Mouse (Mus musculus) testis, adult 2 months (tissue): ENCODE data around the gene Mag. TPM values are rescaled to one million over a fixed set of nuclear protein-coding genes. Genes with fewer than 3 reads are reported as not detected.

Source experiments
- H3K27ac ChIP-seq: fragments of 200-500 bp; 2 replicates; pipeline ENCODE4 v1.5.1; 2012; ENCODE audit warnings: low read depth, low read length; ENCODE audit not compliant: control insufficient read depth, insufficient read depth
- H3K27me3 ChIP-seq: fragments of 200-500 bp; 2 replicates; pipeline ENCODE4 v1.6.1; 2012; ENCODE audit warnings: mild to moderate bottlenecking, low read length, moderate library complexity; ENCODE audit not compliant: control insufficient read depth, insufficient read depth
- H3K36me3 ChIP-seq: fragments of 200-500 bp; 2 replicates; pipeline ENCODE4 v1.6.1; 2012; ENCODE audit warnings: mild to moderate bottlenecking, low read length; ENCODE audit not compliant: control insufficient read depth, insufficient read depth
- H3K4me1 ChIP-seq: fragments of 200-500 bp; 2 replicates; pipeline ENCODE4 v1.6.1; 2012; ENCODE audit warnings: low read length; ENCODE audit not compliant: control insufficient read depth, insufficient read depth
- H3K4me3 ChIP-seq: fragments of 200-500 bp; 2 replicates; pipeline ENCODE4 v1.5.1; 2012; ENCODE audit warnings: low read depth, mild to moderate bottlenecking, low read length, moderate library complexity, mixed read lengths; ENCODE audit not compliant: control insufficient read depth
- CTCF ChIP-seq: fragments of 200-500 bp; IDR thresholded peaks from 2 replicates; pipeline ENCODE4 v1.5.1; 2012; ENCODE audit warnings: low read depth, mild to moderate bottlenecking, inconsistent platforms, low read length, moderate library complexity; ENCODE audit not compliant: control insufficient read depth, insufficient read depth, insufficient replicate concordance
- POLR2A ChIP-seq: fragments of 200-500 bp; IDR thresholded peaks from 2 replicates; pipeline ENCODE4 v1.6.1; 2012; ENCODE audit warnings: low read depth, mild to moderate bottlenecking, inconsistent platforms, low read length, moderate library complexity; ENCODE audit not compliant: control insufficient read depth
- polyA plus RNA-seq: library from polyadenylated mRNA; depleted of rRNA; stranded (reverse); fragments of >200 nt; gene quantifications from 2 replicates; pipeline ENCODE4 v1.2.3, GENCODE M21; 2012

Gene Mag
- polyA plus RNA-seq, 1 experiment, result 18.2 TPM

DNA sequence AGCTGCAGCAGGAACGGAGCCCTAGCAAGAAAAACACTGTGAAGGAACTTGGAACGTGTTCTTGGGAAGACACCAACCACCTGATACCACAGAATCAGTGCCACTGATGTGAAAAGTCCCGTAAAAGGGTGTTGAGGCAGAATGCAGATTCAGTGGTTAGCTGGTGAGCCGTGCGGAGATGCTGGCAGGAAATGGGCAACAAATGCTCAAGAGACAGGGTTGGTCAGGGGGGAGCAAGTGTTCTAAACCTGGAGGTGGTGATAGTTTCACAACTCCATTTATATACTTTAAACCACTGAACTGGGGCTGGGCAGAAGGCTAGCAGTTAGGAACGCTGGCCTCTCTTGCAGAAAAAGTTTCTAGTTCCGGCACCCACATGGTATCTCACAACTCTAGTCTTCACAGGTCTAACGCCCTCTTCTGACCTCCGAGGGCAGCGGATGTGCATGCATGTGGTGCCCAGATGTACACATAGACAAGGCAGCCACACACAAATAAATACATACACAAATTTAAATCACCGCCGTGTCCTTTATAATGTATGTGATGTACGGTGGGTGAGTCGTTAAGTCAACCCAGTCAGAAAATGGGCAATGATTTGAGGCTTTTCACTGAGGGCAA, 27.0 kb downstream of the Mag start:
- TF ChIP-seq POLR2A (no peak), CTCF (no peak)
- H3K27ac ChIP-seq, result no peak overlapping the region
- no peak overlapping the region for H3K4me3 ChIP-seq
- H3K27me3 ChIP-seq, result no peaks in the 10 kb centered on the region
- H3K4me1 ChIP-seq, result peaks cover 4% of the 10 kb centered on the region; the same call in 1 of the 2 replicates
- H3K36me3 ChIP-seq, result no peaks in the 10 kb centered on the region

DNA sequence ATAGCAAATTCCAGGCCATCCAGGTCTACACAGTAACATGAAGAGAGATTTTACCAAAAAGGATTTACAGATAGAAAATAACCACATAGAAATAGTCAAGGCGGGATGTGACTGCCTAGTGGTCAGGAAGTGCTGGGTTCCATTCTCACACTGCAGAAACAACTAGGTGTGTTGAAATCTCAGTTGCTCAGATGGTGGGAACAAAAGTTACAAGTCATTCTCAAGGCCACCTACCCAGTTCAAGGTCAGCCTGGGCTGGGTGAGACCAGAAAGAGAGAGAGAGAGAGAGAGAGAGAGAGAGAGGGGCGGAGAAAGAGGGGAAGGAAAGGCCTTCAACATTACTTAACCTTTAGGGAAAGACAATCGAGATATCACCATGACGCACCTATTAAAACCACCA, 27.8 kb downstream of the Mag start:
- TF ChIP-seq POLR2A (no peak), CTCF (no peak)
- H3K4me1 ChIP-seq, result peaks cover 2% of the 10 kb centered on the region; the same call in 1 of the 2 replicates
- no peaks in the 10 kb centered on the region for H3K27me3 ChIP-seq

DNA sequence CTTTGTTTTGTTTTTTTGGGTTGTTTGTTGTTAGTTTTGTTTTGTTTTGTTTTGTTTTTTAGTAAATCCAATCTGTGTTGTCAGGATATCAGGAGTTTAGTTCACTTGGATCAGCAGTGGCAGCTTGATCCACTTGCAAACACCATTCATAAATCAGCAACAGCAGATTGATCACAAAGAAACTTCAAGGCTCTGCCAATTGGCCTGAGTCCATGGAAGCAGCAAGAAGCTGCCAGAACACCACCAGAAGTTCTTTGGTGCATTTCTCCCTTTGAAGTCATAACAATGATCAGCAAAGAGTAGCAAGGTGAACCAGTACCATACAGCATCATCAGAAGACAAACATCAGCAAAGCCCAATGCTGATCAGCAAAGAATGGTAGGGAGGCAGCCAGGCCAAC, 30.6 kb downstream of the Mag start:
- H3K4me1 ChIP-seq, result no peaks in the 10 kb centered on the region
- H3K27me3 ChIP-seq, result no peaks in the 10 kb centered on the region
- no peak overlapping the region for H3K27ac ChIP-seq
- no peaks in the 10 kb centered on the region for H3K36me3 ChIP-seq
- H3K4me3 ChIP-seq, result no peak overlapping the region
- TF ChIP-seq CTCF (no peak), POLR2A (no peak)

More for the DNA sequence above, 27.8 kb downstream of the Mag start:
- no peak overlapping the region for H3K27ac ChIP-seq
- H3K36me3 ChIP-seq, result no peaks in the 10 kb centered on the region
- H3K4me3 ChIP-seq, result no peak overlapping the region

DNA sequence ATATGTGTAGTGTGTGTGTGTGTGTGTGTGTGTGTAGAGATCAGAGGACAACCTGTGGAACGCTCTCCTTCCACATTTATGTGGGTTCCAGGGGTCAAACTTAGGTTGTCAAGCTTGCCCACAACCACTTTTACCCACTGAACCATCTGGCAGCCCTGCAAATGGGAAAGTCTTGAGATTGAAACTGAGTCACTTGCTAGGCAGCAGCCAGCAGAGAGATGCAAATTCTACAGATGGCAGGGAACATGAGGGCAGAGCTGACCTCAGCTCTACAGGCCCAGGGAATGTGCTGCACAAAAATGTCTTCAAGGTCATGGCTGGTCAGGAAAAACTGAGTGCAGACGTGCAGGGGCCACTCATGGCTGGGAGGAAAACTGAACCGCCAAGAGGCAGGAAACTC, 33.3 kb downstream of the Mag start:
- H3K4me1 ChIP-seq, result no peaks in the 10 kb centered on the region
- H3K27ac ChIP-seq, result no peak overlapping the region
- TF ChIP-seq POLR2A, result no peak
- no peak for TF ChIP-seq CTCF
- H3K27me3 ChIP-seq, result no peaks in the 10 kb centered on the region
- no peaks in the 10 kb centered on the region for H3K36me3 ChIP-seq
- H3K4me3 ChIP-seq, result no peak overlapping the region

DNA sequence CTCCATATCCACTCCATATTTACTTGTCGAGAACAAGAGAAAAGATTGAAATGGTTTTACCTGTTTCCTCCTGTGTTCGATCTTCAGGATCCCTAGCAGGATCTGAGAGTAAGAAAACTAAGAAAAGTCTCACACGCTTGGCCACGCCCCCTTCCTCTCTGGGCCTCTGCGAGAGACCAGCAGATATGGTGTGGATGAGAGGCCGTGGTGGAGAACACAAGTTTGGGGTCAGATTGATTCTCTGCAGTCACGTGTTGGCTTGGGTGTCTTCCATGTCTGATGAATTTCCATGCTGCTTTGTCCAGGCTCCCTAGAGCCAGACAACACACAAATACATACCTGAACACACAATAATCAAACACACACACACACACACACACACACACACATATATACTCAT, 34.5 kb downstream of the Mag start, which contains the start of gene Cd22:
Gene Cd22, minus strand, starts transcription at position 167 of the 400 bp plus-strand sequence.
- Histone ChIP-seq H3K4me3 (no peak within 1 kb of the TSS), H3K36me3 (no peaks in the 10 kb centered on the region), H3K27ac (no peak within 1 kb of the TSS), H3K4me1 (no peaks in the 10 kb centered on the region), H3K27me3 (no peaks in the 10 kb centered on the region)
- TF ChIP-seq CTCF, result no peak
- TF ChIP-seq POLR2A, result no peak

DNA sequence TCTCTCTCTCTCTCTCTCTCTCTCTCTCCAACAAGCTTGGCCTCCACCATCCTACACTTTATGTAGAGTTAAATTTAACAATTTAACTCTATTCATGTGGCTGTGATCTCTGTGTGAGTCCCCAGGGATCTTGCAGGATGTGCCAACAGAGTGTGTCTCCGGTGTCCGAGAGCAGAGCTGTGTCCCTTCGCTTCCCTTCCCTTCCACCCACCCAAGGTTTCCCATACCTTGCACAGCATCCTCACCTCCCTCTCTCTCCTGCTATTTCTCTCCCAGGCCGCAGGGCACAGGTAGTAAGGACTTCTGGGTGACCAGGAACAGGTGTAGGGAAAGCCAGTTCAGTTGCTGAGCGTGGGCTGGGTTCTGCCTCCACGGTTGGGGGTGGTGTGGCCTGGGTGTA, 35.7 kb downstream of the Mag start:
- Histone ChIP-seq H3K27me3 (no peaks in the 10 kb centered on the region), H3K4me1 (no peaks in the 10 kb centered on the region), H3K4me3 (no peak overlapping the region), H3K27ac (no peak overlapping the region), H3K36me3 (no peaks in the 10 kb centered on the region)
- no peak for TF ChIP-seq CTCF
- no peak for TF ChIP-seq POLR2A

DNA sequence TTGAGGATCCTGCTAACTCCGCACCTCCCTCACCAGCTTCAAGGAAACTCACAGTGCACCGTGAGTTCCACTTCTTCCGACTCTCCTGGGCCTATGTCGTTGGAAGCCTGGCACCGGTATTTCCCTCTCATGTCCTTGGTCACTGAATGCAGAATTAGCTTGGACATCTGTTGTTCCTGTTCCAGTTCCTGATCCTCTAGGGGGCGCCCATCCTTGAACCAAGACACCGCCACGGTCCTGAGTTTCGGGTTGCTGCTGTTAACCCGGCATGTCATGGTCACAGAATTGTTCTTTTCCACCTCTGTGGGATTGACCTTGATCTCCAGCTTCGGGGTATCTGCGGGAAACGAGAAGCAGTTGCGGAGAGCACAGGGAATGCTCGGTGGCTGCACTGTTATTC, 41.6 kb downstream of the Mag start:
- H3K4me3 ChIP-seq, result peak overlapping the region; percentile 51
- H3K4me1 ChIP-seq, result peaks cover 5% of the 10 kb centered on the region
- H3K27me3 ChIP-seq, result no peaks in the 10 kb centered on the region
- no peak overlapping the region for H3K27ac ChIP-seq
- H3K36me3 ChIP-seq, result no peaks in the 10 kb centered on the region
- TF ChIP-seq POLR2A, result no peak
- TF ChIP-seq CTCF, result peak; percentile 57
